Mouse (Mus musculus) MEL (cell line): ENCODE measurements around the gene Slc47a1. TPM values are rescaled to one million over a fixed set of nuclear protein-coding genes. Genes with fewer than 3 reads are reported as not detected.

Experiments
- DNase-seq: peaks from one replicate; pipeline ENCODE4 v3.0.0; 2011; ENCODE audit warnings: low read depth, low spot score
- H3K27ac ChIP-seq: 2 replicates; pipeline ENCODE4 v1.5.1; 2012; ENCODE audit warnings: low read depth, mild to moderate bottlenecking, control low read depth, low read length, moderate library complexity; ENCODE audit not compliant: control insufficient read depth
- H3K27me3 ChIP-seq, 2 experiments: fragments of 150-350 bp in 1 of 2; sonication (generic) in 1 of 2; 2 replicates each; pipeline ENCODE4 v1.6.1; 2012; ENCODE audit warnings: low read length in 2 of 2, mild to moderate bottlenecking in 2 of 2, improper control_type of control experiment in 1 of 2, moderate library complexity in 1 of 2; ENCODE audit not compliant: insufficient read depth in 2 of 2, control insufficient read depth in 1 of 2
- H3K36me3 ChIP-seq, 2 experiments: 2 replicates each; pipeline ENCODE4 v1.6.1; 2012 to 2014; ENCODE audit warnings: low read length in 2 of 2, improper control_type of control experiment in 1 of 2, inconsistent platforms in 1 of 2, mild to moderate bottlenecking in 1 of 2; ENCODE audit not compliant: insufficient read depth in 2 of 2, control insufficient read depth in 1 of 2
- H3K4me1 ChIP-seq, 2 experiments: fragments of 150-350 bp in 1 of 2; sonication (generic) in 1 of 2; 2 replicates each; pipeline ENCODE4 v1.6.1; 2012; ENCODE audit warnings: low read length in 2 of 2, improper control_type of control experiment in 1 of 2, mild to moderate bottlenecking in 1 of 2; ENCODE audit not compliant: insufficient read depth in 2 of 2, control insufficient read depth in 1 of 2
- H3K4me3 ChIP-seq, 2 experiments: fragments of 150-350 bp in 1 of 2; sonication (generic) in 1 of 2; 2 replicates each; pipeline ENCODE4 v1.5.1; 2012; ENCODE audit warnings: low read depth in 2 of 2, low read length in 2 of 2, mild to moderate bottlenecking in 2 of 2, moderate library complexity in 2 of 2, control low read depth in 1 of 2, improper control_type of control experiment in 1 of 2; ENCODE audit not compliant: control insufficient read depth in 1 of 2, insufficient read depth in 1 of 2
- H3K79me2 ChIP-seq: 2 replicates; pipeline ENCODE4 v1.6.1; 2012; ENCODE audit warnings: mild to moderate bottlenecking, low read length, moderate library complexity; ENCODE audit not compliant: control insufficient read depth, poor library complexity, insufficient read depth
- H3K9ac ChIP-seq: 2 replicates; pipeline ENCODE4 v1.6.1; 2012; ENCODE audit warnings: low read depth, mild to moderate bottlenecking, control low read depth, low read length, moderate library complexity; ENCODE audit not compliant: control insufficient read depth, poor library complexity, severe bottlenecking
- H3K9me3 ChIP-seq: fragments of 150-350 bp; sonication (generic); replicated peaks from 2 replicates; pipeline ENCODE4 v1.6.1; 2012; ENCODE audit warnings: mild to moderate bottlenecking, low read length, improper control_type of control experiment, moderate library complexity; ENCODE audit not compliant: insufficient read depth
- BHLHE40 ChIP-seq: IDR thresholded peaks from 2 replicates; pipeline ENCODE4 v1.6.1; 2012; ENCODE audit warnings: low read depth, mild to moderate bottlenecking, inconsistent platforms, low read length, improper control_type of control experiment, borderline replicate concordance
- CHD1 ChIP-seq: IDR thresholded peaks from 2 replicates; pipeline ENCODE4 v1.6.1; 2012; ENCODE audit warnings: low read depth, mild to moderate bottlenecking, inconsistent platforms, low read length, improper control_type of control experiment
- CTCF ChIP-seq, 3 experiments: IDR thresholded peaks in 2 of 3; conservative IDR thresholded peaks in 1 of 3; 2 replicates each; pipeline ENCODE4 v1.5.1; 2011 to 2012; ENCODE audit warnings: low read length in 3 of 3, low read depth in 2 of 3, mild to moderate bottlenecking in 2 of 3, improper control_type of control experiment in 1 of 3, inconsistent platforms in 1 of 3, mixed read lengths in 1 of 3, moderate library complexity in 1 of 3; ENCODE audit not compliant: control insufficient read depth in 1 of 3, insufficient read depth in 1 of 3, poor library complexity in 1 of 3, severe bottlenecking in 1 of 3
- E2F4 ChIP-seq: IDR thresholded peaks from 2 replicates; pipeline ENCODE4 v1.6.1; 2011; ENCODE audit warnings: low read depth, low read length, improper control_type of control experiment, borderline replicate concordance
- ELF1 ChIP-seq: IDR thresholded peaks from 2 replicates; pipeline ENCODE4 v1.6.1; 2014; ENCODE audit warnings: low read depth, mild to moderate bottlenecking, inconsistent platforms, low read length, improper control_type of control experiment, moderate library complexity
- ETS1 ChIP-seq: IDR thresholded peaks from 2 replicates; pipeline ENCODE4 v1.6.1; 2012; ENCODE audit warnings: low read depth, mild to moderate bottlenecking, inconsistent platforms, low read length, improper control_type of control experiment, moderate library complexity
- GABPA ChIP-seq: IDR thresholded peaks from 2 replicates; pipeline ENCODE4 v1.6.1; 2012; ENCODE audit warnings: low read depth, mild to moderate bottlenecking, inconsistent platforms, low read length, improper control_type of control experiment, moderate library complexity
- GATA1 ChIP-seq: IDR thresholded peaks from 2 replicates; pipeline ENCODE4 v1.6.1; 2011; ENCODE audit warnings: low read depth, low read length, improper control_type of control experiment
- HCFC1 ChIP-seq: IDR thresholded peaks from 2 replicates; pipeline ENCODE4 v1.6.1; 2012; ENCODE audit warnings: low read depth, mild to moderate bottlenecking, inconsistent platforms, low read length, improper control_type of control experiment, moderate library complexity
- JUND ChIP-seq: IDR thresholded peaks from 2 replicates; pipeline ENCODE4 v1.6.1; 2011; ENCODE audit warnings: low read depth, mild to moderate bottlenecking, improper control_type of control experiment, low read length
- KAT2A ChIP-seq: conservative IDR thresholded peaks from 2 replicates; pipeline ENCODE4 v1.6.1; 2012; ENCODE audit warnings: low read depth, low read length, improper control_type of control experiment, inconsistent platforms
- MAFK ChIP-seq: IDR thresholded peaks from 2 replicates; pipeline ENCODE4 v1.6.1; 2011; ENCODE audit warnings: low read depth, mild to moderate bottlenecking, low read length, improper control_type of control experiment, borderline replicate concordance
- MAZ ChIP-seq: IDR thresholded peaks from 2 replicates; pipeline ENCODE4 v1.6.1; 2012; ENCODE audit warnings: low read depth, mild to moderate bottlenecking, inconsistent platforms, low read length, improper control_type of control experiment
- MXI1 ChIP-seq: IDR thresholded peaks from 2 replicates; pipeline ENCODE4 v1.6.1; 2011; ENCODE audit warnings: mild to moderate bottlenecking, low read depth, low read length, improper control_type of control experiment
- MYC ChIP-seq: IDR thresholded peaks from 2 replicates; pipeline ENCODE4 v1.6.1; 2011; ENCODE audit warnings: low read depth, mild to moderate bottlenecking, low read length, improper control_type of control experiment, moderate library complexity
- NELFE ChIP-seq: IDR thresholded peaks from 2 replicates; pipeline ENCODE4 v1.6.1; 2011; ENCODE audit warnings: low read depth, low read length, improper control_type of control experiment
- POLR2A ChIP-seq, 2 experiments: IDR thresholded peaks; 2 replicates each; pipeline ENCODE4 v1.6.1; 2011 to 2012; ENCODE audit warnings: low read length in 2 of 2, mild to moderate bottlenecking in 2 of 2, control low read depth in 1 of 2, improper control_type of control experiment in 1 of 2, low read depth in 1 of 2, moderate library complexity in 1 of 2; ENCODE audit not compliant: control insufficient read depth in 1 of 2, insufficient read depth in 1 of 2, poor library complexity in 1 of 2
- POLR2AphosphoS5 ChIP-seq: IDR thresholded peaks from 2 replicates; pipeline ENCODE4 v1.6.1; 2012; ENCODE audit warnings: low read depth, borderline replicate concordance, mild to moderate bottlenecking, inconsistent platforms, low read length, moderate library complexity, mixed read lengths
- RAD21 ChIP-seq: IDR thresholded peaks from 2 replicates; pipeline ENCODE4 v1.6.1; 2011; ENCODE audit warnings: mild to moderate bottlenecking, low read depth, low read length, improper control_type of control experiment
- RCOR1 ChIP-seq: IDR thresholded peaks from 2 replicates; pipeline ENCODE4 v1.6.1; 2012; ENCODE audit warnings: low read depth, mild to moderate bottlenecking, inconsistent platforms, low read length, improper control_type of control experiment
- SMC3 ChIP-seq: IDR thresholded peaks from 2 replicates; pipeline ENCODE4 v1.6.1; 2011; ENCODE audit warnings: low read depth, low read length, improper control_type of control experiment
- TAL1 ChIP-seq: IDR thresholded peaks from 2 replicates; pipeline ENCODE4 v1.6.1; 2012; ENCODE audit warnings: mild to moderate bottlenecking, inconsistent platforms, low read length, moderate library complexity, mixed read lengths
- TBP ChIP-seq: IDR thresholded peaks from 2 replicates; pipeline ENCODE4 v1.8.0; 2011; ENCODE audit warnings: low read depth, low read length, improper control_type of control experiment
- USF1 ChIP-seq: IDR thresholded peaks from 2 replicates; pipeline ENCODE4 v1.6.1; 2014; ENCODE audit warnings: low read depth, mild to moderate bottlenecking, inconsistent platforms, low read length, improper control_type of control experiment, moderate library complexity
- USF2 ChIP-seq, 2 experiments: IDR thresholded peaks; 2 replicates each; pipeline ENCODE4 v1.6.1; 2011 to 2012; ENCODE audit warnings: improper control_type of control experiment in 2 of 2, low read length in 2 of 2, borderline replicate concordance in 1 of 2, inconsistent platforms in 1 of 2, low read depth in 1 of 2, mild to moderate bottlenecking in 1 of 2; ENCODE audit not compliant: insufficient read depth in 1 of 2
- ZC3H11A ChIP-seq: IDR thresholded peaks from 2 replicates; pipeline ENCODE4 v1.6.1; 2012; ENCODE audit warnings: low read depth, mild to moderate bottlenecking, inconsistent platforms, low read length, improper control_type of control experiment
- ZKSCAN1 ChIP-seq: IDR thresholded peaks from 2 replicates; pipeline ENCODE4 v1.6.1; 2012; ENCODE audit warnings: low read depth, mild to moderate bottlenecking, inconsistent platforms, low read length, improper control_type of control experiment, moderate library complexity
- ZMIZ1 ChIP-seq: IDR thresholded peaks from 2 replicates; pipeline ENCODE4 v1.6.1; 2012; ENCODE audit warnings: low read depth, mild to moderate bottlenecking, inconsistent platforms, low read length, improper control_type of control experiment, moderate library complexity
- polyA plus RNA-seq, 2 experiments: library from polyadenylated mRNA; stranded (reverse) in 1 of 2; unstranded in 1 of 2; fragments of >175 nt in 1 of 2; fragments of >200 nt in 1 of 2; gene quantifications; 2 replicates each; pipeline versions ENCODE4 v1.2.1 to v1.2.4; 2012; ENCODE audit warnings: low replicate concordance in 2 of 2, low read depth in 1 of 2; ENCODE audit not compliant: insufficient read length in 2 of 2, insufficient read depth in 1 of 2, missing spikeins in 1 of 2
- total RNA-seq: library from RNA; depleted of rRNA; stranded (reverse); fragments of 300-350 nt; gene quantifications from 2 replicates; pipeline ENCODE4 v1.2.3, GENCODE M21; 2012

Gene Slc47a1
- total and polyA plus RNA-seq, 3 experiments: 0.04 TPM; not detected in 2

DNA sequence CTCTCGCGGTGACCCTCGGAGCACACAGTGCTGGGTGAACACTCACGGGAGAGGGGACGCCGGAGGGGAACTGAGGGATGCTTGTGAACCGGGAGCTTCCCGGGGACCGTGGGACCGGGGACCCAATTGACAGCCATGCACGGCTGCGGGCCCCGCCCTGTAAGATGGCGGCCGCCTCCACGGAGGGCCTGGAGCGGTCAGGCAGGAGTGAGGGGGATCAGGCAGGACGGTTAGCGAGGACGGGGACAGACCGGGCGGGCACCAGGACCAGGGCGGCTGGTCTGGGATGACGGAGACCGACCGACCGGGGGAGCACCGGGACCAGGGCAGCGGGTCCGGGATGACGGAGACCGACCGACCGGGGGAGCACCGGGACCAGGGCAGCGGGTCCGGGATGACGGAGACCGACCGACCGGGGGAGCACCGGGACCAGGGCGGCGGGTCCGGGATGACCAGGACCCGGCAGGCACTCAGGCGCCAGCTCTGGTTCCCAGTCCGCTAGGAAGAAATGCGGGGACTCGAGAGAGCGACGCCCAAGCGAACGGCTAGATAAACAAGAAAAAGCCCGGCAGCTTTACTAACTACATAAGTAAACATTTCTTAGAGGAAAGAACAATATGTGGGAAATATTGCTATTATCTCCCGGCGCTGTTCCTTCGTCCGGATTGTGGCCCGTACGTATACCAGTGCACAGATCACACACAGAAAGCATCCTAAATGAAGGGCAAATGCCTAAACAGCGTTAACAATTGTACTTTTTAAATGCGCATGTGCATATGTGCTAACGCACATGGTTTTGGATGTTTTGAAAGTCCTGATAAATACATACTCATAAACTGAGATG lies 30.3 kb upstream of the Slc47a1 start (continued):
- peak; percentile 51; the same call in 1 of the 2 replicates for TF ChIP-seq HCFC1
- TF ChIP-seq USF2 (IDR thresholded peaks at IDR 0.05; ENCODE audit: borderline replicate concordance in 1 of 2, insufficient read depth in 1 of 2, low read depth in 1 of 2, low read length in 2 of 2): no peak
- no peak for TF ChIP-seq KAT2A
- peak; percentile 94 for TF ChIP-seq MXI1
- TF ChIP-seq USF1: no peak
- no peak for TF ChIP-seq CTCF (IDR thresholded peaks at IDR 0.05 in 2 of 3, conservative IDR thresholded peaks at IDR 0.05 in 1 of 3; ENCODE audit: control insufficient read depth in 1 of 3, insufficient read depth in 1 of 3, low read depth in 2 of 3, low read length in 3 of 3, poor library complexity in 1 of 3, severe bottlenecking in 1 of 3)
- TF ChIP-seq POLR2A (IDR thresholded peaks at IDR 0.05; ENCODE audit: control insufficient read depth in 1 of 2, insufficient read depth in 1 of 2, low read depth in 1 of 2, low read length in 2 of 2, poor library complexity in 1 of 2): peak; percentile 50 to 69
- TF ChIP-seq ELF1: no peak
- TF ChIP-seq MAZ: no peak
- TF ChIP-seq BHLHE40: no peak
- peak; percentile 36 for TF ChIP-seq NELFE
- no peak for TF ChIP-seq RAD21
- peak; percentile 32; the same call in 1 of the 2 replicates for TF ChIP-seq SMC3
- TF ChIP-seq ETS1: 0 out of 2 replicates have a peak, but pooled peaks have one; percentile 29
- TF ChIP-seq GABPA: no peak
- TF ChIP-seq GATA1: 0 out of 2 replicates have a peak, but pooled peaks have one; percentile 11
- no peak for TF ChIP-seq POLR2AphosphoS5
- no peak for TF ChIP-seq ZMIZ1
- TF ChIP-seq E2F4: no peak
- TF ChIP-seq RCOR1: no peak; the same call in 1 of the 2 replicates
- no peak for TF ChIP-seq JUND
- TF ChIP-seq TAL1: no peak
- TF ChIP-seq, all 39 proteins: peak for 15

DNA sequence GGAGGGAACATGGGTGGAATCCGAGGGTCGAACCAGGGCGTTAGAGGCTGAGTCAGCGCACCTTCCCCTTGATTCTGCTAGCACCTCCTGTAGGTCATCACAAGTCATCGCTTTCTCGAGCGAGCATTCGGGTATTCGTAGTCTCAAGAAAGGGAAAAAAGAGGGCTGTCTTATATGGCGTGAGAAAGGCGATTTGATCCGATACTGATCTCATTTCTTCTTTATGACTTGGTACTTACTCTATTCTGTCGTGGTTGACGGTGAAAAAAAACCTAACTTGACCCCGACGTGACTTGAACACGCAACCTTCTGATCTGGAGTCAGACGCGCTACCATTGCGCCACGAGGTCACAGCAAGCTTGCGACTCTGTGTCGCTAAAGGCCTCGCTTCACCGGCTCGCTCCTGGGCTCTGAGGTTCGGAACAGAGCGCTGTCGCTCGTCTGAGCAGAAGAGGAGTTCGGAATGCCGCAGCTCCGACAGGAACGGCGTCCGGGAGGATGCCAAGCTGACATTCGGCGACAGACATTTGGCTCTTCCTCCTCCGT lies 29.6 kb upstream of the Slc47a1 start:
- peak overlapping the region; percentile 66 for H3K9ac ChIP-seq
- no peaks in the 10 kb centered on the region for H3K9me3 ChIP-seq
- TF ChIP-seq MAFK (peak; percentile 99), POLR2AphosphoS5 (no peak), KAT2A (no peak; the same call in 1 of the 2 replicates), E2F4 (peak; percentile 21; the same call in 1 of the 2 replicates), HCFC1 (0 out of 2 replicates have a peak, but pooled peaks have one; percentile 52), MXI1 (peak; percentile 76; the same call in 1 of the 2 replicates), POLR2A (IDR thresholded peaks at IDR 0.05; ENCODE audit: control insufficient read depth in 1 of 2, insufficient read depth in 1 of 2, low read depth in 1 of 2, low read length in 2 of 2, poor library complexity in 1 of 2) (no peak), ZMIZ1 (no peak), MYC (peak; percentile 83), ELF1 (peak; percentile 79), TBP (peak; percentile 100), RAD21 (peak; percentile 9), ZKSCAN1 (no peak), GABPA (no peak), CTCF (IDR thresholded peaks at IDR 0.05 in 2 of 3, conservative IDR thresholded peaks at IDR 0.05 in 1 of 3; ENCODE audit: control insufficient read depth in 1 of 3, insufficient read depth in 1 of 3, low read depth in 2 of 3, low read length in 3 of 3, poor library complexity in 1 of 3, severe bottlenecking in 1 of 3) (peak; percentile 55 to 69 (median 66)), CHD1 (no peak), GATA1 (peak; percentile 81), SMC3 (peak; percentile 63), ZC3H11A (peak; percentile 15; the same call in 1 of the 2 replicates)
- no peaks in the 10 kb centered on the region; the same call in 1 of the 2 replicates for H3K79me2 ChIP-seq
- H3K27me3 ChIP-seq: no peaks in the 10 kb centered on the region
- H3K27ac ChIP-seq: peak overlapping the region; percentile 47
- H3K4me3 ChIP-seq: peak overlapping the region; percentile 59 to 63
- peaks cover 0 to 13% of the 10 kb centered on the region in 2 experiments; a peak in 3 of 4 replicates for H3K4me1 ChIP-seq
- peaks cover 0 to 13% of the 10 kb centered on the region in 2 experiments; a peak in 1 of 4 replicates for H3K36me3 ChIP-seq
- DNase-seq: peak; percentile 96
